Mouse (Mus musculus) lung, postnatal 0 days (tissue): ENCODE data around the gene Trpc6.

ENCODE experiments used
- CTCF ChIP-seq: IDR thresholded peaks from 2 replicates; pipeline ENCODE4 v1.5.1; 2016; ENCODE audit warnings: antibody characterized with exemption, mild to moderate bottlenecking
- EP300 ChIP-seq: IDR thresholded peaks from 2 replicates; pipeline ENCODE4 v1.6.1; 2016; ENCODE audit warnings: antibody characterized with exemption, mild to moderate bottlenecking, control low read depth

- TF ChIP-seq CTCF (no peak), EP300 (no peak)
Measured at GRCm38 (mm10) chr9:8693177-8693576, 149.2 kb downstream of the Trpc6 start.
